Mouse (Mus musculus) retina, adult 2 months (tissue): Measurements from ENCODE around the gene Chl1.

Source experiments
- DNase-seq: peaks from one replicate; pipeline ENCODE4 v3.0.0-alpha.2; 2012; ENCODE audit warnings: low read depth, low spot score

Chl1 gene

GRCm38 (mm10) chr6:103510392-103511289, at the start of gene Chl1:
Gene Chl1, plus strand, starts transcription at chr6:103510586.
- DNase-seq: no peak

- DNase-seq: no peak
Measured at GRCm38 (mm10) chr6:103465479-103466080, 44.8 kb upstream of the Chl1 start.

- DNase-seq: no peak
Measured at GRCm38 (mm10) chr6:103473316-103473715, 37.1 kb upstream of the Chl1 start.

- no peak for DNase-seq
Measured at GRCm38 (mm10) chr6:103487199-103487598, 23.2 kb upstream of the Chl1 start.

- DNase-seq: no peak
Measured at GRCm38 (mm10) chr6:103498404-103498803, 12.0 kb upstream of the Chl1 start.

GRCm38 (mm10) chr6:103504065-103504464, 6.3 kb upstream of the Chl1 start:
- DNase-seq: no peak

GRCm38 (mm10) chr6:103507751-103508575, 2.4 kb upstream of the Chl1 start:
- no peak for DNase-seq

- no peak for DNase-seq
Measured at GRCm38 (mm10) chr6:103509596-103509995, 790 bp upstream of the Chl1 start.

GRCm38 (mm10) chr6:103511290-103511971, 1.0 kb downstream of the Chl1 start:
- no peak for DNase-seq

GRCm38 (mm10) chr6:103511972-103512565, 1.7 kb downstream of the Chl1 start:
- DNase-seq: no peak

GRCm38 (mm10) chr6:103512911-103513321, 2.5 kb downstream of the Chl1 start:
- no peak for DNase-seq

- DNase-seq: no peak
Measured at GRCm38 (mm10) chr6:103513621-103514241, 3.3 kb downstream of the Chl1 start.

- DNase-seq: no peak
Measured at GRCm38 (mm10) chr6:103514346-103514745, 4.0 kb downstream of the Chl1 start.

GRCm38 (mm10) chr6:103514756-103515155, 4.4 kb downstream of the Chl1 start:
- no peak for DNase-seq

GRCm38 (mm10) chr6:103519596-103519995, 9.2 kb downstream of the Chl1 start:
- DNase-seq: no peak

GRCm38 (mm10) chr6:103525326-103526024, 15.1 kb downstream of the Chl1 start:
- no peak for DNase-seq

- no peak for DNase-seq
Measured at GRCm38 (mm10) chr6:103526945-103527777, 16.8 kb downstream of the Chl1 start.

GRCm38 (mm10) chr6:103533048-103533447, 22.7 kb downstream of the Chl1 start:
- no peak for DNase-seq

- DNase-seq: no peak
Measured at GRCm38 (mm10) chr6:103534027-103534426, 23.6 kb downstream of the Chl1 start.
